Mouse (Mus musculus): Measurements from ENCODE around the gene Gm2012. TPM values are rescaled to one million over a fixed set of nuclear protein-coding genes. Genes with fewer than 3 reads are reported as not detected.
"Not testable (repeated sequence)": the region's sequence is repeated elsewhere in the genome, so short reads cannot be mapped to it uniquely, and the experiment has no call there.

The Gm2012 gene
- polyA plus RNA-seq (2015; fragmentation: Nextera tagmentation; extraction: Ambion mirVana) = not detected in 2 replicates

GRCm38 (mm10) chrX:26231255-26231654 is at the start of gene Gm2012:
TSS of gene Gm2012 (minus strand) at chrX:26231355.
- ATAC-seq = not testable (repeated sequence)
- 100% methylated on average over 1 of the region's 5 CpGs for WGBS

GRCm38 (mm10) chrX:26159146-26159545 is 72.0 kb downstream of the Gm2012 start:
- 78% methylated on average over 12 of the region's 12 CpGs for WGBS

More at GRCm38 (mm10) chrX:26231255-26231654, at the start of gene Gm2012:
- H3K4me1 ChIP-seq; H3K4me3 ChIP-seq; H3K27me3 ChIP-seq; H3K36me3 ChIP-seq (ENCODE audit: poor library complexity, severe bottlenecking); H3K27ac ChIP-seq; H3K9ac ChIP-seq; H3K4me2 ChIP-seq; H3K9me3 ChIP-seq (replicated peaks): not testable (repeated sequence)

More at GRCm38 (mm10) chrX:26159146-26159545, 72.0 kb downstream of the Gm2012 start:
- not testable (repeated sequence) for H3K4me2 ChIP-seq; H3K27me3 ChIP-seq; H3K9ac ChIP-seq; H3K9me3 ChIP-seq (replicated peaks); H3K4me3 ChIP-seq; H3K36me3 ChIP-seq (ENCODE audit: poor library complexity, severe bottlenecking); H3K4me1 ChIP-seq; H3K27ac ChIP-seq; ATAC-seq

Small RNA genes within 50 kb of the gene (microRNA-seq; reads per million reads assigned to microRNA genes)
- gene Gm26302 = not detected

Other genes starting within 250 kb of the Gm2012 start
- gene Gm5168, start 180.3 kb downstream of the Gm2012 start, polyA plus RNA-seq (2015; fragmentation: Nextera tagmentation; extraction: Ambion mirVana) = not detected in 2 replicates
- gene Gm2030, start 78.7 kb upstream of the Gm2012 start, polyA plus RNA-seq (2015; fragmentation: Nextera tagmentation; extraction: Ambion mirVana) = not detected in 2 replicates